Mouse (Mus musculus) CH12.LX (cell line): ENCODE measurements around the gene Rhof. TPM values are rescaled to one million over a fixed set of nuclear protein-coding genes. Genes with fewer than 3 reads are reported as not detected.

Source experiments
- DNase-seq: peaks from one replicate; pipeline ENCODE4 v3.0.0-alpha.2; 2013; ENCODE audit errors: extremely low read depth
- H3K27ac ChIP-seq: 2 replicates; pipeline ENCODE4 v1.5.1; 2012; ENCODE audit warnings: low read depth, mild to moderate bottlenecking, control low read depth, moderate library complexity; ENCODE audit not compliant: insufficient read depth
- H3K27me3 ChIP-seq: replicated peaks from 2 replicates; pipeline ENCODE3; 2012; ENCODE audit warnings: inconsistent platforms
- H3K36me3 ChIP-seq, 2 experiments: replicated peaks in 1 of 2; 2 replicates each; pipeline versions ENCODE3 to v1.6.1; 2012; ENCODE audit warnings: inconsistent platforms in 1 of 2, low read length in 1 of 2, mild to moderate bottlenecking in 1 of 2, mixed read lengths in 1 of 2, moderate library complexity in 1 of 2; ENCODE audit not compliant: control insufficient read depth in 1 of 2, insufficient read depth in 1 of 2
- H3K4me1 ChIP-seq, 2 experiments: 2 replicates each; pipeline ENCODE4 v1.6.1; 2012; ENCODE audit warnings: inconsistent platforms in 1 of 2, moderate library complexity in 1 of 2; ENCODE audit not compliant: insufficient read depth in 2 of 2, control insufficient read depth in 1 of 2
- H3K4me2 ChIP-seq: 2 replicates; pipeline ENCODE4 v1.6.1; 2012; ENCODE audit warnings: low read depth, mild to moderate bottlenecking, control low read depth; ENCODE audit not compliant: poor library complexity, insufficient read depth, severe bottlenecking
- H3K4me3 ChIP-seq, 3 experiments: fragments of 150-350 bp in 1 of 3; sonication (generic) in 1 of 3; replicated peaks in 1 of 3; 2 replicates each; pipeline versions ENCODE3 to v1.5.1; 2011 to 2012; ENCODE audit warnings: low read depth in 2 of 3, low read length in 2 of 3, mild to moderate bottlenecking in 2 of 3, moderate library complexity in 2 of 3, control low read depth in 1 of 3, improper control_type of control experiment in 1 of 3, inconsistent platforms in 1 of 3, mixed read lengths in 1 of 3; ENCODE audit not compliant: poor library complexity in 1 of 3
- H3K79me2 ChIP-seq: replicated peaks from 2 replicates; pipeline ENCODE4 v1.6.1; 2012; ENCODE audit warnings: mild to moderate bottlenecking, moderate library complexity; ENCODE audit not compliant: control insufficient read depth, poor library complexity, insufficient read depth, severe bottlenecking; ENCODE audit errors: extremely low read depth
- H3K9ac ChIP-seq: 2 replicates; pipeline ENCODE4 v1.6.1; 2012; ENCODE audit warnings: low read depth, mild to moderate bottlenecking, control low read depth, moderate library complexity; ENCODE audit not compliant: insufficient read depth
- H3K9me3 ChIP-seq: replicated peaks from 2 replicates; pipeline ENCODE3; 2012; ENCODE audit warnings: low read length, inconsistent platforms, mixed read lengths
- BHLHE40 ChIP-seq: IDR thresholded peaks from 2 replicates; pipeline ENCODE4 v1.6.1; 2011; ENCODE audit warnings: mild to moderate bottlenecking, low read depth, low read length, improper control_type of control experiment
- CTCF ChIP-seq, 2 experiments: IDR thresholded peaks in 1 of 2; conservative IDR thresholded peaks in 1 of 2; 2 replicates each; pipeline ENCODE4 v1.5.1; 2011 to 2012; ENCODE audit warnings: low read depth in 2 of 2, low read length in 2 of 2, improper control_type of control experiment in 1 of 2, inconsistent platforms in 1 of 2, mild to moderate bottlenecking in 1 of 2, moderate library complexity in 1 of 2
- EP300 ChIP-seq: IDR thresholded peaks from 2 replicates; pipeline ENCODE4 v1.6.1; 2011; ENCODE audit warnings: low read length, improper control_type of control experiment
- ETS1 ChIP-seq: conservative IDR thresholded peaks from 2 replicates; pipeline ENCODE4 v1.6.1; 2012; ENCODE audit warnings: low read depth, mild to moderate bottlenecking, inconsistent platforms, low read length, improper control_type of control experiment, moderate library complexity
- HCFC1 ChIP-seq: IDR thresholded peaks from 2 replicates; pipeline ENCODE4 v1.6.1; 2012; ENCODE audit warnings: low read depth, mild to moderate bottlenecking, inconsistent platforms, low read length, improper control_type of control experiment
- JUN ChIP-seq: IDR thresholded peaks from 2 replicates; pipeline ENCODE4 v1.6.1; 2011; ENCODE audit warnings: low read depth, mild to moderate bottlenecking, low read length, improper control_type of control experiment, moderate library complexity; ENCODE audit not compliant: insufficient read depth
- KAT2A ChIP-seq: IDR thresholded peaks from 2 replicates; pipeline ENCODE4 v1.6.1; 2012; ENCODE audit warnings: low read length, improper control_type of control experiment, inconsistent platforms; ENCODE audit not compliant: insufficient replicate concordance
- MAFK ChIP-seq: IDR thresholded peaks from 2 replicates; pipeline ENCODE4 v1.6.1; 2011; ENCODE audit warnings: low read length, improper control_type of control experiment; ENCODE audit not compliant: insufficient replicate concordance
- MAX ChIP-seq: IDR thresholded peaks from 2 replicates; pipeline ENCODE4 v1.6.1; 2011; ENCODE audit warnings: low read length, improper control_type of control experiment
- MAZ ChIP-seq: IDR thresholded peaks from 2 replicates; pipeline ENCODE4 v1.6.1; 2012; ENCODE audit warnings: low read depth, mild to moderate bottlenecking, inconsistent platforms, low read length, improper control_type of control experiment, moderate library complexity
- MEF2A ChIP-seq: IDR thresholded peaks from 2 replicates; pipeline ENCODE4 v1.6.1; 2014; ENCODE audit warnings: low read depth, mild to moderate bottlenecking, inconsistent platforms, low read length, improper control_type of control experiment, borderline replicate concordance
- MYC ChIP-seq: IDR thresholded peaks from 2 replicates; pipeline ENCODE4 v1.6.1; 2011; ENCODE audit warnings: low read depth, mild to moderate bottlenecking, improper control_type of control experiment, low read length
- NELFE ChIP-seq: IDR thresholded peaks from 2 replicates; pipeline ENCODE4 v1.6.1; 2011; ENCODE audit warnings: low read depth, low read length, improper control_type of control experiment
- PAX5 ChIP-seq: IDR thresholded peaks from 2 replicates; pipeline ENCODE4 v1.6.1; 2012; ENCODE audit warnings: low read length, inconsistent platforms, mixed read lengths
- TBP ChIP-seq: conservative IDR thresholded peaks from 2 replicates; pipeline ENCODE4 v1.6.1; 2011; ENCODE audit warnings: low read depth, low read length, improper control_type of control experiment
- TCF12 ChIP-seq: IDR thresholded peaks from 2 replicates; pipeline ENCODE4 v1.6.1; 2014; ENCODE audit warnings: low read depth, mild to moderate bottlenecking, inconsistent platforms, low read length, improper control_type of control experiment
- UBTF ChIP-seq: IDR thresholded peaks from 2 replicates; pipeline ENCODE4 v1.6.1; 2012; ENCODE audit warnings: low read depth, mild to moderate bottlenecking, inconsistent platforms, low read length, improper control_type of control experiment, moderate library complexity
- ZC3H11A ChIP-seq: IDR thresholded peaks from 2 replicates; pipeline ENCODE4 v1.6.1; 2012; ENCODE audit warnings: low read depth, mild to moderate bottlenecking, inconsistent platforms, low read length, improper control_type of control experiment
- ZMIZ1 ChIP-seq: IDR thresholded peaks from 2 replicates; pipeline ENCODE4 v1.6.1; 2012; ENCODE audit warnings: low read depth, mild to moderate bottlenecking, inconsistent platforms, low read length, improper control_type of control experiment
- ZNF384 ChIP-seq: IDR thresholded peaks from 2 replicates; pipeline ENCODE4 v1.6.1; 2012; ENCODE audit warnings: low read depth, low read length, improper control_type of control experiment, inconsistent platforms
- dilution Hi-C: fragments of 300-500 bp; cut with MboI; formaldehyde crosslinking; loops from 2 replicates; pipeline ENCODE4 v1.14.3; 2020; ENCODE audit warnings: low sequenced_read_pairs; ENCODE audit not compliant: extremely low pct_unique_long_range_greater_than_20kb, extremely low pct_ligation_motif_present
- in situ Hi-C: fragments of 300-500 bp; cut with MboI; formaldehyde crosslinking; loops from 3 replicates; pipeline ENCODE4 v1.14.3; 2019; ENCODE audit warnings: low sequenced_read_pairs, low pct_ligation_motif_present, low pct_unique_long_range_greater_than_20kb, mixed read lengths
- polyA plus RNA-seq: library from polyadenylated mRNA; unstranded; fragments of >175 nt; gene quantifications from 2 replicates; pipeline ENCODE4 v1.2.1, GENCODE M21; 2012; ENCODE audit warnings: low read depth; ENCODE audit not compliant: insufficient read length
- total RNA-seq, 2 experiments: library from RNA; depleted of rRNA; stranded (reverse); fragments of 300-350 nt in 1 of 2; fragments of >200 nt in 1 of 2; gene quantifications; 2 replicates each; pipeline ENCODE4 v1.2.3; 2012 to 2014

Rhof gene
- total and polyA plus RNA-seq, 3 experiments: 33.6 to 56.9 (median 45.4) TPM

DNA sequence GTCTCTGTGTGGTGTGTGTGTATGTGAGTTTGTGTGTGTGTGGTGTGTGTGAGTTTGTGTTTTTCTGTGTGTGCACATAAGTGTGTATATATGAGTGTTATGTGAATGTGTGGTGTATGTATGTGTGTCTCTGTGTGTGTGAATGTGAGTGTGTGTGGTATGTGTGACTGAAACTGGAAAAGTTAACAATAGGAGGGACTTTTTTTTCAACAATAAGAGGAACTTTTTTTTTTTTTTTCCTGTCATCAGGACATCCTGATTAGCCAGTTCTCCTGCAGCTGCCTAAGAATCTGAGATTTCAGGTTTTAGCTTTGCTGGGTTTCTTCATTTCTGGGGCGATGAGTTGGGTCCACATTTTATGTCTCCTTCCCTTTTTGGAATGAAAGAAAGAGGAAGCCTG, 52.9 kb downstream of the Rhof start:
- in situ Hi-C loops (no loop called here), dilution Hi-C loops (no loop called here)
- Histone ChIP-seq H3K27me3 (no peaks in the 10 kb centered on the region), H3K9ac (no peak overlapping the region), H3K27ac (no peak overlapping the region), H3K4me1 (peaks cover 29 to 63% of the 10 kb centered on the region in 2 experiments), H3K4me2 (no peak overlapping the region), H3K9me3 (peaks cover 3% of the 10 kb centered on the region), H3K36me3 (peaks cover 0 to 2% of the 10 kb centered on the region in 2 experiments), H3K4me3 (no peak overlapping the region), H3K79me2 (no peaks in the 10 kb centered on the region)
- no peak for DNase-seq
- TF ChIP-seq ZNF384 (peak; percentile 75), TCF12 (no peak)

DNA sequence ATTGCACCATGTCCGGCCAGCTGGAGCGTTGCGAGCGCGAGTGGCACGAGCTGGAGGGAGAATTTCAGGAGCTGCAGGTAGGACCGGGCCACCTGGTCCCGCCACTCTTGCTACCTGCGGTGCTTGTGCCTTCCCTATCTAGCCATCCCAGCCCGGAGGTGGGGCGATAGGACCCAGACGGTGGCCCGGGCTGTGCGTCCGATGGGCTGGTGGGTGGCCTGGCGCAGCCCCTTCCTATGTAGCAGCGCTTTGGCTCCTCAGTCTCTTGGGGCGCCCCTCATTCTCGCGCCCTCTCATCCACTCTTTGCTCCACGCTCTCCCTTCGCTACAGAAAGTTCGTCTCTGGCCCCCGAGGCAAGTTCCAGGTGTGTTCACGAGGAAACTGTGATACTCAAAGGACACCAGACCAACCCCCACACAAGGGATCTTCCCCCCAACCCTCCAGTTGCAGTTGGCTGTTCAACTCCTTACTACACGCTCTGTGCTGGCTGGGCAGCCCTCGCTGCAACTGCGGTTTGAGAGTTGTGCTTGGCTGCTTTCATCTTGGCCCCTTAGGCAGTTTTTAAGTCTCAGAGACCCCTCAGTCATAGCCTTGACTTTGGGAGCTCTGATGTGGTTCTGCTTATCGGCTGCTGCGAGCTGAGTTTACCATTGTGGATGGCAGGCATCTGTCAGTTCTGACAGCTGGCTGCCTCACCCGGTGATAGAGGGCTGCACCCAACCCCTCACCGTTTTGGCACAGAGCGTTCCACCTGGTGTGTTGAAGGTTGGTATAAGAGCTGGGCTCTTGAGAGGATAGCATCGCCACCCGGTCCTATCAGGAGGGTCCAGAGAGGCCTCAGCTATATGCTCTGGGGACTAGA, 55.8 kb downstream of the Rhof start:
- H3K9ac ChIP-seq: peak overlapping the region; percentile 49; the same call in 1 of the 2 replicates
- dilution Hi-C loops: no loop called here
- H3K4me3 ChIP-seq: peak overlapping the region; percentile 66 to 92 (median 75)
- peaks cover 7% of the 10 kb centered on the region for H3K9me3 ChIP-seq
- no peaks in the 10 kb centered on the region for H3K27me3 ChIP-seq
- H3K4me1 ChIP-seq: peaks cover 20 to 40% of the 10 kb centered on the region in 2 experiments
- no peak for TF ChIP-seq MYC
- 0 out of 2 replicates have a peak, but pooled peaks have one; percentile 6 for TF ChIP-seq ZMIZ1
- TF ChIP-seq, all 38 proteins: peak for 1
- in situ Hi-C loops: no loop called here
- peak overlapping the region; percentile 79 for H3K4me2 ChIP-seq
- H3K79me2 ChIP-seq: no peaks in the 10 kb centered on the region
- H3K36me3 ChIP-seq: peaks cover 0 to 2% of the 10 kb centered on the region in 2 experiments
- no peak for DNase-seq
- peak overlapping the region; percentile 18; the same call in 1 of the 2 replicates for H3K27ac ChIP-seq

DNA sequence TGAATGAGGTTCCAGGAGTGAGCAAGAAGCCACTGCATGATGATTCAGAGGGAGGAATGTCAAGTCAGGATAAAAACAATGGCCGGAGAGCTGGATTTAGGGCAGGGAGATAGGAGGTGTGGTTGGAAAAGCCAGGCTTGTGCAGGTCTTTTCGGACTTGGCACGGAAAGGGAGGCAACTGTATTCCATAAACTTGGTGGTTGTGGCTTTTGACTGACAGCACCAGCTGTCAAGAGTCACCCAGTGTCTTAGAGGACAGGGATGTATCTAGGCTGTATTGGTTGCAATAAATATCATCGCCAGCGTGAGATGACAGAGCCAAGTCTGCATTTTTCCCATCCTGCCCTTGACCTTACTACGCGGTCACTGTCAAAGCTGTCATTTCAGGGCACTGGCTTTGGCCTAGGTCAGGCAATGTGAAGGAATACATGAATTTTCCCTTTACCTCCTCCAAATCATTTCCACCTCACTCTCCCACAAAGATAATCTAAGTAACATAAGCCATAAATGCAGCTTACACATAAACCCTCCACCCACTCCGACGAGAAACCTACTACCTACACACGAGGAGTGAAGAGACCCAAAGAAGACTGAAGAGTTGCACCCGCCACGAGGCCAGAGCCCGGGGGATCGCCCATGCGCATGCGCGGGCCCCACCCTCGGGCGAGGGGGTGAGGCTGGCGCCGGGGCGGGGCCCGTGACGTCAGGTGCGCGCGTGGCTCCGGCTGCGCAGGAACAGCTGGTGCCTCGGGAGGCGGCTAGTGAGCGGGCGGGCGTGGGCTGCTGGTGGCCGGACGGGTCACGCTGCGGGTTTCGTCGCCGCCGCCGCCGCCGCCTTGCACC, 56.7 kb downstream of the Rhof start:
- dilution Hi-C loops (no loop called here), in situ Hi-C loops (no loop called here)
- H3K27ac ChIP-seq: peak overlapping the region; percentile 67
- peak overlapping the region; percentile 66 to 92 (median 75) for H3K4me3 ChIP-seq
- peaks cover 20 to 40% of the 10 kb centered on the region in 2 experiments for H3K4me1 ChIP-seq
- no peaks in the 10 kb centered on the region for H3K27me3 ChIP-seq
- H3K9ac ChIP-seq: peak overlapping the region; percentile 49
- DNase-seq: peak; percentile 86
- no peaks in the 10 kb centered on the region for H3K79me2 ChIP-seq
- peak overlapping the region; percentile 79 for H3K4me2 ChIP-seq
- peaks cover 7% of the 10 kb centered on the region for H3K9me3 ChIP-seq
- H3K36me3 ChIP-seq: peaks cover 0 to 2% of the 10 kb centered on the region in 2 experiments
- TF ChIP-seq MAX: peak; percentile 92
- TF ChIP-seq TCF12: peak; percentile 50; the same call in 1 of the 2 replicates
- no peak for TF ChIP-seq CTCF (conservative IDR thresholded peaks at IDR 0.05 in 1 of 2, IDR thresholded peaks at IDR 0.05 in 1 of 2; ENCODE audit: low read depth in 2 of 2, low read length in 2 of 2)
- peak; percentile 45 for TF ChIP-seq BHLHE40
- TF ChIP-seq PAX5: no peak
- no peak for TF ChIP-seq MAFK
- TF ChIP-seq UBTF: no peak
- TF ChIP-seq MYC: peak; percentile 97
- 0 out of 2 replicates have a peak, but pooled peaks have one; percentile 32 for TF ChIP-seq KAT2A
- TF ChIP-seq MAZ: peak; percentile 88; the same call in 1 of the 2 replicates
- TF ChIP-seq ZC3H11A: no peak
- TF ChIP-seq ETS1: peak; percentile 32
- TF ChIP-seq NELFE: peak; percentile 89
- TF ChIP-seq JUN: no peak
- peak; percentile 59 for TF ChIP-seq HCFC1
- no peak for TF ChIP-seq MEF2A
- peak; percentile 90 for TF ChIP-seq TBP
- TF ChIP-seq EP300: no peak
